Mouse (Mus musculus) thymus, adult 2 months (tissue): ENCODE results near the gene Ccl22. TPM values are rescaled to one million over a fixed set of nuclear protein-coding genes. Genes with fewer than 3 reads are reported as not detected.

Source experiments
- DNase-seq: peaks from one replicate; pipeline ENCODE4 v3.0.0; 2021
- H3K27ac ChIP-seq: fragments of 200-500 bp; 2 replicates; pipeline ENCODE4 v1.5.1; 2012; ENCODE audit warnings: low read length, control low read depth; ENCODE audit not compliant: control insufficient read depth, insufficient read depth
- H3K27me3 ChIP-seq: fragments of 200-500 bp; 2 replicates; pipeline ENCODE4 v1.6.1; 2012; ENCODE audit warnings: mild to moderate bottlenecking, low read length, moderate library complexity, mixed read lengths; ENCODE audit not compliant: control insufficient read depth, insufficient read depth
- H3K36me3 ChIP-seq: fragments of 200-500 bp; 2 replicates; pipeline ENCODE4 v1.6.1; 2012; ENCODE audit warnings: mild to moderate bottlenecking, low read length, moderate library complexity; ENCODE audit not compliant: control insufficient read depth, insufficient read depth
- H3K4me1 ChIP-seq: fragments of 200-500 bp; replicated peaks from 2 replicates; pipeline ENCODE4 v1.6.1; 2012; ENCODE audit warnings: low read length; ENCODE audit not compliant: control insufficient read depth, insufficient read depth
- H3K4me3 ChIP-seq: fragments of 200-500 bp; 2 replicates; pipeline ENCODE4 v1.5.1; 2012; ENCODE audit warnings: mild to moderate bottlenecking, low read length, control low read depth, moderate library complexity; ENCODE audit not compliant: control insufficient read depth, insufficient read depth
- CTCF ChIP-seq: fragments of 200-500 bp; IDR thresholded peaks from 2 replicates; pipeline ENCODE4 v1.5.1; 2012; ENCODE audit warnings: mild to moderate bottlenecking, control low read depth, low read length, moderate library complexity, borderline replicate concordance; ENCODE audit not compliant: control insufficient read depth, poor library complexity, insufficient read depth; ENCODE audit errors: extremely low read depth
- POLR2A ChIP-seq: fragments of 200-500 bp; IDR thresholded peaks from 2 replicates; pipeline ENCODE4 v1.6.1; 2012; ENCODE audit warnings: mild to moderate bottlenecking, low read length, control low read depth, moderate library complexity; ENCODE audit not compliant: control insufficient read depth, poor library complexity, insufficient read depth; ENCODE audit errors: extremely low read depth
- WGBS: fragments of 180-500 bp; shearing (Covaris S2); methylation state at CpG from one replicate; pipeline ENCODE4 v1.1.7; 2018; 5-methylcytosine and 5-hydroxymethylcytosine counted together
- polyA plus RNA-seq: library from polyadenylated mRNA; depleted of rRNA; stranded (reverse); fragments of >200 nt; gene quantifications from 2 replicates; pipeline ENCODE4 v1.2.3, GENCODE M21; 2012

The Ccl22 gene
- polyA plus RNA-seq, 1 experiment: 122 TPM

- Histone ChIP-seq H3K4me3 (no peak overlapping the region), H3K36me3 (no peaks in the 10 kb centered on the region), H3K27ac (no peak overlapping the region), H3K27me3 (no peaks in the 10 kb centered on the region), H3K4me1 (peaks cover 8% of the 10 kb centered on the region)
- 34% methylated on average over 5 of the region's 5 CpGs for WGBS
- peak; percentile 4 for DNase-seq
- TF ChIP-seq POLR2A: no peak
- no peak for TF ChIP-seq CTCF
These were observed 11.4 kb upstream of the Ccl22 start for GRCm38 (mm10) chr8:94733821-94734465.

- Histone ChIP-seq H3K27ac (no peak overlapping the region), H3K36me3 (no peaks in the 10 kb centered on the region), H3K4me1 (peaks cover 11% of the 10 kb centered on the region), H3K4me3 (no peak overlapping the region), H3K27me3 (no peaks in the 10 kb centered on the region)
- TF ChIP-seq POLR2A (no peak), CTCF (no peak)
- 88% methylated on average over 7 of the region's 7 CpGs for WGBS
- DNase-seq: no peak
These were observed 10.5 kb upstream of the Ccl22 start for GRCm38 (mm10) chr8:94734735-94735350.

- TF ChIP-seq CTCF (no peak), POLR2A (no peak)
- WGBS: 39% methylated on average over 5 of the region's 5 CpGs
- no peak for DNase-seq
These were observed 9.8 kb upstream of the Ccl22 start for GRCm38 (mm10) chr8:94735426-94736094.

GRCm38 (mm10) chr8:94739829-94740228 is 5.6 kb upstream of the Ccl22 start:
- Histone ChIP-seq H3K4me3 (no peak overlapping the region), H3K4me1 (peaks cover 3% of the 10 kb centered on the region; the same call in 1 of the 2 replicates), H3K27ac (no peak overlapping the region), H3K27me3 (no peaks in the 10 kb centered on the region), H3K36me3 (no peaks in the 10 kb centered on the region)
- no peak for TF ChIP-seq CTCF
- TF ChIP-seq POLR2A: no peak
- DNase-seq: no peak
- 64% methylated on average over 6 of the region's 6 CpGs for WGBS

More at GRCm38 (mm10) chr8:94735426-94736094, 9.8 kb upstream of the Ccl22 start:
- Histone ChIP-seq H3K36me3 (no peaks in the 10 kb centered on the region), H3K27me3 (no peaks in the 10 kb centered on the region), H3K4me1 (peaks cover 11% of the 10 kb centered on the region), H3K27ac (no peak overlapping the region), H3K4me3 (no peak overlapping the region)

- Histone ChIP-seq H3K4me1 (peaks cover 3% of the 10 kb centered on the region; the same call in 1 of the 2 replicates), H3K27me3 (no peaks in the 10 kb centered on the region), H3K27ac (no peak overlapping the region), H3K36me3 (no peaks in the 10 kb centered on the region), H3K4me3 (no peak overlapping the region)
- no peak for TF ChIP-seq POLR2A
- TF ChIP-seq CTCF: no peak
- 92% methylated on average over 3 of the region's 3 CpGs for WGBS
- no peak for DNase-seq
These were observed 4.8 kb upstream of the Ccl22 start for GRCm38 (mm10) chr8:94740591-94740990.

- no peaks in the 10 kb centered on the region for H3K36me3 ChIP-seq
- H3K4me1 ChIP-seq: 0 out of 2 replicates have a peak, but pooled peaks cover 3% of the 10 kb centered on the region
- H3K27me3 ChIP-seq: no peaks in the 10 kb centered on the region
- TF ChIP-seq POLR2A (no peak), CTCF (no peak)
- 92% methylated on average over 4 of the region's 4 CpGs for WGBS
- no peak overlapping the region for H3K4me3 ChIP-seq
- H3K27ac ChIP-seq: no peak overlapping the region
- no peak for DNase-seq
These were observed 3.7 kb upstream of the Ccl22 start for GRCm38 (mm10) chr8:94741726-94742125.
